Mouse (Mus musculus) thymus, adult 18-20 months (tissue): ENCODE measurements around the gene Fancd2.

Experiments used
- DNase-seq, 2 experiments: peaks; one replicate each; pipeline ENCODE4 v3.0.0; 2022; ENCODE audit warnings: mixed read lengths in 2 of 2

The Fancd2 gene

DNA sequence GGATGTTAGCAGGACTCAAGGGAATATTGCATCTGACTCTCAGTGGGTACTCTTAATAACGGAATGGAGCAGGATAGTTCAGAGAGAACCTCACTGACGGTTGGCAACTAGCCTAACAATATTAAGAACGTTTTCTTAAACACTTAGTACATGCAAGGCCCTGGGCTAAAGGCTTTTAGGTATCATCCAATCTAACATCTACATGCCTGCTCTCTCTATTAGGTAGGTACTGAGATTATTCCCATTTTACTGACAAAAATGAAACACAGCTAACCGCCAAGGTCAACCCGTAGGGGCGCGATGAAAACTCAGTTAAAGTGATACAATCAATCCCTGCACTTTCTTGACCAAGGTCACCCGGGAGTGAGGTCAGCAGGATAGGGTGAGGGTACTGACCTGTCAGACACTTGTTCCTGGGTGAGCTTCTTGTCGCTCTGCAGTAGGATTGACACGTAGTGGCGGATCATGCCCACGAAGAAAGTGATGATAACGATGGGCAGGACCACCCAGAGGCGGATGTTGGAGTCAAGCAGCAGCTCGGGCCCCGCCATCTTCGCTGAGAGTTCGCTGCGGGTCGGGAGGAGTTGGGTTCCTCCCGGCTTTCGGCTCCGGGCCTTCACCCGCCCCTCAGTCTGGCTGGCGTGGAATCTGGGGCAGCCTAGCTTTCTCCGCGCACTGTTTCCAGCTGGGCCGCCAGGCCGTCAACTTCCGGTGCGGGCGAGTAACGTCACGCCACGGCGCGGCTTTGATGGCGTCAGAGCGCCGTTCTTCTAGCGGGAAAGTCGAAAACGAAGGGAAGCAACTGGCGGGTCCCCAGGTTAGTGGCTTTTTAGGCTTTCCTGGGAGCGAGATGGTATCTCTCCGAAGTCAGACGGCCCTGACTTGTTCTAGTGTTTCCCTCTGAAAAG is at the start of gene Fancd2, which contains the start of gene Emc3:
Gene Fancd2 (plus strand): TSS at position 751 of the 908 bp plus-strand sequence.
Gene Emc3 (minus strand): TSS at position 721 of the 908 bp plus-strand sequence.
- peak; percentile 79 to 80 for DNase-seq

DNA sequence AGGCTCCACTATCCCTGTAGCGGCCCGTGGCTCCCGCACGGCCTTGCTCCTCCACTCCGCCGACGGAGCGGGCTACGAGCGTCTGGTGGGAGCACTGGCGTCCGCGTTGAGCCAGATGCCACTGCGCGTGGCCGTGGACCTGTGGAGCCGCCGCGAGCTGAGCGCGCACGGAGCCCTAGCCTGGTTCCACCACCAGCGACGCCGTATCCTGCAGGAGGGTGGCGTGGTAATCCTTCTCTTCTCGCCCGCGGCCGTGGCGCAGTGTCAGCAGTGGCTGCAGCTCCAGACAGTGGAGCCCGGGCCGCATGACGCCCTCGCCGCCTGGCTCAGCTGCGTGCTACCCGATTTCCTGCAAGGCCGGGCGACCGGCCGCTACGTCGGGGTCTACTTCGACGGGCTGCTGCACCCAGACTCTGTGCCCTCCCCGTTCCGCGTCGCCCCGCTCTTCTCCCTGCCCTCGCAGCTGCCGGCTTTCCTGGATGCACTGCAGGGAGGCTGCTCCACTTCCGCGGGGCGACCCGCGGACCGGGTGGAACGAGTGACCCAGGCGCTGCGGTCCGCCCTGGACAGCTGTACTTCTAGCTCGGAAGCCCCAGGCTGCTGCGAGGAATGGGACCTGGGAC is 48.9 kb upstream of the Fancd2 start:
- DNase-seq = peak in 1 of 2 experiments; percentile 27

DNA sequence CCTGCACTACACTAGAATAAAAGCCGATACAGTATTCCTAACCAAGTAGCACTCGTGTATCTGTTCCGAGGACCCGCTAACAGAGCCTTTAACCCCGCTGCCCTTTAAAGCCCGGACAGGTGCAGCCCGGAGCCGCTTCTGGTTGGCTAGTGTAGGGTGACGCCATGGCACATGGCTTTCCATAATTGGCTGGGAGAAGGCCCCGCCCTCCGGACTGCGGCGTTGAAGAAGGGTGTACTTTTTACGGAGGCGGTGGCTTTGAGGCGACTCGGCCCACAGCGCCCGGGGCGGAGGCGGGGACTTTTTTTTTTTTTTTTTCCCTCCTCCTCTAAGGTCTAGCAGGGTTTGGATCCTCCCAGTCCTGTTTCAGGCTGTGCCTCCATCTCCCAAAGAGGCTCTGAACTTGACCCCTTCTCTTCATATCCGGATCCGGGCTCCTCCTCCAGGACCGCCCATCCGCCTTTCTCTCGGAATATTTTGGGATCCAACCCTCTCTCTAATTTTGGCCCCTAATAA is 48.3 kb upstream of the Fancd2 start, which contains the start of gene Creld1:
Gene Creld1 (plus strand): TSS at position 198 of the 516 bp plus-strand sequence.
- peak; percentile 90 to 92 for DNase-seq

DNA sequence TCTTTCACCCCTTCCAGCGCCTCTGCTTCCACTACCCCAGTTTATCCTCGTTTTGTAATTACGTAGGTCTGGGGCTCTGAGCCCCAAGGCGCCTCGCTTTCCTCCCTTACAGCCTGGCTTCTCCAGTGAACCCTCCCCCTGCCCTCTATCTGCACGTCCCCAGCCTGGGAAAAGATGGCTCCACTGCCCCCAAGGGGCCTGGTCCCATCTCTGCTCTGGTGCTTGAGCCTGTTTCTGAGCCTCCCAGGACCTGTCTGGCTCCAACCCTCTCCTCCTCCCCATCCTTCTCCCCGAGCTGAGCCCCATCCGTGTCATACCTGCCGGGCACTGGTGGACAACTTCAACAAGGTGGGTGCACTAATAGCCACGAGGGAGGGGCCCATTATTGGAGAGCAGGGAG is 47.8 kb upstream of the Fancd2 start:
- no peak for DNase-seq

DNA sequence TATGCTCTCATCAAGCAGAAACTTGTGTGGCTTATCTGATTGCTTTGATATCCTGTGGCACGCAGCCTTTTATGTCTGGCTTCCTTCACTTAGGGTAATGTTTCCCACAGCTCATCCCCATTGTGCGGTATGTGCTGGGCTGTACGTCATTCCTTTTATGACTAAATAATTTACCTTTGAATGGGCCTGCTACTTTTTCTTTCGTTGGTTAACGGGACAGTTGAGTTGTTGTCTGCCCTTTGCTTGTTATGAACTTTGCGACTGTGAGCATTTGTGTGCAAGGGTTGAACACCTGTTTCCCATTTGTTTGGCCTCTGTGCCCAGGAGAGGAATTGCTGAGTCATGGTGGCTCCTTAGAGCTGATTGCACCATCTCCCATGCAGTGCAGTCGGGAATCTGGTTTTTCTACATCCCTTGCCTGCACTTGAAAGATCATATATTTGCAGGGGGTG is 44.3 kb upstream of the Fancd2 start:
- no peak for DNase-seq

DNA sequence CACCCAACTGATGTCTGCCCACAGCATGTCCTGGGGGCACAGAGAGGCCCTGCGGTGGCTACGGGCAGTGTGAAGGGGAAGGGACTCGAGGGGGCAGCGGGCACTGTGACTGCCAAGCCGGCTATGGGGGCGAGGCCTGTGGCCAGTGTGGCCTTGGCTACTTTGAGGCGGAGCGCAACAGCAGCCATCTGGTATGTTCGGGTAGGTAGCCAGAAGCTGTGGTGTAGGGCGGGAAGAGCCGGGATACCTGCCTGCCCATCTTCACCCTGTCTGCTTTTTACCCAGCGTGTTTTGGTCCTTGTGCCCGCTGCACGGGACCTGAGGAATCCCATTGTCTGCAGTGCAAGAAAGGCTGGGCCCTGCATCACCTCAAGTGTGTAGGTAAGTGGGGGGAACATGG is 42.1 kb upstream of the Fancd2 start:
- no peak for DNase-seq

DNA sequence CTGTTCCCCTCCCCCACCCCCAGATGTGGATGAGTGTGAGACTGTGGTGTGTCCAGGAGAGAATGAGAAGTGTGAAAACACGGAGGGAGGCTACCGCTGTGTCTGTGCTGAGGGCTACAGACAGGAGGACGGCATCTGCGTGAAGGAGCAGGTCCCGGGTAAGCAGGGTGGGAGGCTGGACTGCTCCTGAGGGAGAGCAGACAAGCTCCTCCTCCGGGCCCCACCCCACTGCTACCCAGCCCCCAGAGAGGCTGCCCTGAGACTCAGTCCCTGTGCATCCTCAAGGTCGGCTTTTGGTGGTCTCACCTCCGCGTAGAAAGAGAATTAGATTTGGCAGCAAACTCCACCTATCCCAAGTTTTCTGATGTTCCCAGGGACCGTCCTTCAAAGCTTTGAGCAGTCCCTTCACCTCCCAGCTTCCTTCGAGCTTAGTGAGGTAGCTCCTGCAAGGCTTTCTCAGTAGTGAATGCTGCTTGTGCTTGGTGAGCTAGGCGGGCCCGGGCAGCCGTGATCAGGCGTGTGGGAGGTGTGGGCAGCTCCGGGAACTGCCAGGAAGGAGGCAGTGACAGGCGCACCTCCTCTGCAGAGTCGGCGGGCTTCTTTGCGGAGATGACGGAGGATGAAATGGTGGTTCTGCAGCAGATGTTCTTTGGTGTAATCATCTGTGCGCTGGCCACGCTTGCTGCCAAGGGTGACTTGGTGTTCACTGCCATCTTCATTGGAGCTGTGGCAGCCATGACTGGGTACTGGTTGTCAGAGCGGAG is 39.2 kb upstream of the Fancd2 start:
- DNase-seq = no peak

DNA sequence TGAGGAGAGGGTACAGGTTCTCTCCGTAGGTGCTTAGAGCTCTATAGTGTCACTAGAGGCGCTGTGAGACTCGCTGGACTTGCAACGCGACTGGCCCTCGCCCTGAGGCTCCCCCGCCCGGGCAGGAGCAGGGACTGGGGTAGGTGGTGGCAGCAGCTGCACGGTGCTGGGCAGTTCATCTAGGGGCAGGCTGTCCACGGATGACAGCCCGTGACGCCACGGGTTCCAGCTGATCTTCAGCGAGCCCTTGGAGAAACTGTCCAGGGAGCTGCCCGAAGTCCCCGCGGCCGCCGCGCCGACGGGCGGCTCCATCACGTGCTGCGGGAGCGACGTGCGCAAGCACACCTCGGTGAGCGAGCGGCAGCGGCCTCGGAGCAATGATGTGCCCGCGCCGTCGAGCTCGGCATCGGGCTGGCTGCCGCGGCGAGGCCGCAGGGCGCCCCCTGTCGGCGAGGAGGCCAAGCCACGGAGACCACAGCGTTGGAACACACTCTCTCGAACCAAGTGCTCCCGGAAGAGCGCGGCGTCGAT is 37.2 kb upstream of the Fancd2 start:
- peak; percentile 71 to 73 for DNase-seq

DNA sequence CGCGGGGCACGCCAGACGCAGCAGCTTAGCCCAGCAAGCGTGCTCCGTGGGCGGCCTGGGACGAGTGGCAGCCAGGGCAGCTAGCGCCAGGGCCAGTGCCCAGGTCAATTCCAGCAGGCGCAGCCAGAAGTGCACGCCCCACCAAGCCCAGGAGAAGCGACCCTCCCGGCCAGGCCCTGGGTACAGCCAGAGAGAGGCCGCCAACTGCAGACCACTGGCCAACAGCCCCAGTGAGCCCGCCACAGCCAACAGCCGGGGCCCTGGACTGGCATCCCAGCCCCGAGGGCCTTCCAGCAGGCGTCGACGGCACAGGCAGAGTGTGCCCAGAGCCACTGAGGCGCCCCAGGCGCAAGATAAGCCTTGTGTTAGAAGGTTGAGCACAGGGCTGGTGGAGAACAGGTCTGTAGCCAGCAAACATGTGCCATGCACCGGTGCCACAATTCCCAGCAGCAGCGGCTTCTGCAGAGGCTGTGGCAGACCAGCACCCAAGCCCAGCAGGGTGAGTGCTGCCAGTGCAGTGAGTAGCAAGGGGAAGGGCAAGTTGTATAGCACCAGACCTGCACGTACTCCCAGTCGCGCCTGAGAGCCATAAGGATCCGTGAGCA is 36.3 kb upstream of the Fancd2 start:
- DNase-seq = no peak

DNA sequence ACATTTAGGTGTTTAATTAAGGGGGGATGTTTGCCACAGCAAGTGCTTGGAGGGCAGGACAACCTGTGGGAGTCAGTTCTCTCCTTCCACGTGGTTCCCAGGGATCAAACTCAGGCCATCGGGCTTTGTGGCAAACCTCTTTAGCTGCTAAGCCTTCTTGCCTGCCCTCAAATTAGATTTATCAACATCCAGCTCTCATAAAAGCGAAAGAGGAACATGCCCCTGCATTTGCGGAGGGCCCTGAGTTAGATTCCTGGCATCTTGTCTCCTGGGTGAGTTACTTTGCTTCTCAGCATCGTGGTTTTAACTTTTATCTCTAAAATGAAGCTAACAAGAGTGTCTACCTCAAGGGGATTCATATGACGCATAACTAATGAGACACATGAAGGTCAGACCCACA is 32.1 kb upstream of the Fancd2 start:
- DNase-seq = no peak

DNA sequence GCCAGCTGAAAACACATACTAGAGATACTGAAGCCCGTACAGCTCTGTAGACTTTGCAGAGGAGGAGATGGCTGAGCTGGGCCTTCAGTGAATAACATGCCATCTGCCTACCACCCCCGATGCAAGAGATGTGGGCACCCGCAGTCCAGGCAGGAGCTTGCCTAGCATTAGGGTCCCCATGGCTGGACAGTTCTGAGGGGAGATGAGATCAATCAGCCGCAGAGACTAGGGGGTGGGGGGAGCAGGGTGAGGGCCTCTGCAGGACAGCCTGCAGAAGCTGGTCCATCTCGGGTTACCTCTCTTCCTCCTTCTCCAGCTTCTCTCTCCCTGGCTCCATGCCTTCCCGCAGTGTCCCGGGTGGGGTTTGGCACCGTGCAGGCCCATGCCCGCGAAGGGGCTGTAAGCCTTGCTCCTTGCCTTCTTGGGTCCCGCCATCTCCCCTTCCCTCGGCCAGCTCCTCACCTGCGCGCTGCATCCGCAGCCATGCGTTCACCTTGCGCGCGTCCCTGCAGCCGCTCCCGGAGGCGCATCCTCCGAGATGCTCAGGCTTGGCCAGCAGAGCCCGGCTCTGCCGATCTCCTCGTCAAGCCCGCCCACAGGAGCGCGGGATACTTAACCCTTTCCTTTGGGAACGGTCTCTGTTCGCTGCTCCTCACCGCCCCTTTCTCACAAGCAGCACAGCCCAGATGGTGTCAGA is 29.9 kb upstream of the Fancd2 start, which contains the start of gene Prrt3:
Gene Prrt3 (minus strand): TSS at position 544 of the 697 bp plus-strand sequence.
- DNase-seq = no peak

DNA sequence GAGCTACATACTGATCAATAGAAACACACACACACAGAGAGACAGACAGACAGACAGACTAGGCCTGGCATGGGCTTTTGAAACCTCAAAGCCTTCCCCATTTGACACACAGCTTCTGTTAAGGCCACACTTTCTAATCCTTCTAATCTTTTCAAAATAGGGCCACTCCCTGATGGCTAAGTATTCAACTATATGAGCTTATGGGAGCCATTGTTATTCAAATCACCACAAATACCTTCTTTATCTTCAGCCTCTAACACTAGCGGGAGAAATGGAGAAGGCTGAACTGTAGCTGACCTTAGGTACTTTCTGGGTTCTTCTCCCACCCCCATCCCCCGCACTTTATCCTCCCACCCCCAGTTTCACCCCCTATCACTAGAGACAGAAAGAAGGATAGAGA is 28.7 kb upstream of the Fancd2 start:
- no peak for DNase-seq

DNA sequence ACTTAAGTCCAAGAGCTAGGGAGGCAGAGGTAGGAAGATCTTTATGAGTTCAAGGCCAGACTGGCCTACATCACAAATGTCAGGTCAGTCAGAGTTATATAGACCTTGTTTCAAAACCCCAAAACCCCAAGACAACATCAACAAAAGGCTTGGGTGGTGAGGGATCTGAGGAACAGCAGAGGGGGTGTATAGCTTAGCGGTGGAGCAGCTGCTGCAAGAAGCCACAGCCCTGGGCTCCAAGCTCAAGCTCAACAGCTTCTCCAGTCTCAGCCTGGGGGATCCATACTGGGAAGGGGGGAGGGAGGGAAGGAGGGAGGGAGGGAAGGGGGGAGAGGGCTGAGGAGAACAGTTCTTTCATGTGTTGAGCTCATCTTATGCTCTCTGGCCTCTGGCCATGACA is 25.8 kb upstream of the Fancd2 start:
- no peak for DNase-seq

DNA sequence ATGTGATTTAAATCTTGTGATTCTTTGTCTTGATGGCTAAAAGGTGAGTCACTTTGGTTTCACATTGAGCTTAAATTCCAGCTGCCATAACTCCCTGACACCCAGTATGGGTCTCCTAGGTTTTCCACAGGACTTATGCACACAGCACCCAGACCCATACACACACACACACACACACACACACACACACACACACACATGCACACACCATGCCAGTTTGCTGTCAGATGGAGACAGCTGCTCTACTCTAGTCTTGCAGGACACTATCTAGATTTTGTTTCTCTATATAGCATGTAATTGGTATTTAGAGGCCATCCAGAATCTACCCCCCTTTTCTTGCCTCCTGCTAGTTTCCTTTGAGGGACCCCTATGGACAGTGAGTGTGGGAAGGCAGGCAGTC is 24.4 kb upstream of the Fancd2 start:
- DNase-seq = no peak

DNA sequence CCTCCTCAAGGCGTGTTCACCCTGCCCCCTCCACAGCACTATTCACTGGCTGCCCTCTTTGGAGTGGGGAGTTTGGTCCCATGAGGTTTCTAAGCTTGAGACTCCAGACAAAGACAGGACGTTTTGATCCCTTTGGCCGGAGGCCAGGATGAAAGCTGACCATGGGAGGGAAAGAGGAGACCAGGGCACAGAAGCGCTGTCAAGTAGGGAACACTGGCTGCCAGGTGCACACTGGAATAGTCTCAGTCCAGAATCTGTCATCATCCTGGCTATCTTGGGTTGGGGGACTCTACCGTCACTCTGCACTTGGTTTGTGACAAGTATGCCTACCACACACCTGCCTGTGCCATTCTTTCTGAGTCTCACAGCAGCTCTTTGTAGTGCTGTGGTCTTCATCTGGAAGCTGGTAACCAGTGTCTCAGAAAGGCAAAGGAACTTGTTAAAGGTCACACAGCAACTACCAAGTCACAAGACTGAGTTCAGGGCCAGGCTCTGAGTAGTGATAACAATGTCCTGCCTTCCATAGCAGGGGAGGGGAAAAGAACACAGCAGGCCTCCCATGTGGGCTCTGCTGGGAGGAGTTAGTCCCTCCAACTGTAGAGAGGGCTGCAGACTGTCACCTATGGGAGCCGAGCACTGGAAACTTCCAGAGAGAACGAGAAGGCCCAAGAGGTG is 23.1 kb upstream of the Fancd2 start:
- no peak for DNase-seq

DNA sequence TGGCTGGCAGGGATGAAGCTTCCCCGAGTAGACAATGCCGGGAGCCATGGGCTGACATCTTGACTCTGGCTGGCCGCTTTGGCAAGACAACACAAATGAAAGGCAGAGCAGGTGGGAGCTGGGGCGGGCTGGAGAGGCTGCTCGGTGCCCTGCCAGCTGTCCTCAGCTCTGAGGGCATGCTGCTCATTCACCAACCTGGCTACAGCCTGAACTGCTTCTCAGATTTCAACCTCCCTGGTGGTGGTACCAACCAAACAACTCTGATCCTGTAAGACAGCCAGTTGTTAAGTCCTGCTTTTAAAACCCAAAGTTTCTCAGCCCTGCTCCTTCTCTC is 22.6 kb upstream of the Fancd2 start:
- DNase-seq = no peak

DNA sequence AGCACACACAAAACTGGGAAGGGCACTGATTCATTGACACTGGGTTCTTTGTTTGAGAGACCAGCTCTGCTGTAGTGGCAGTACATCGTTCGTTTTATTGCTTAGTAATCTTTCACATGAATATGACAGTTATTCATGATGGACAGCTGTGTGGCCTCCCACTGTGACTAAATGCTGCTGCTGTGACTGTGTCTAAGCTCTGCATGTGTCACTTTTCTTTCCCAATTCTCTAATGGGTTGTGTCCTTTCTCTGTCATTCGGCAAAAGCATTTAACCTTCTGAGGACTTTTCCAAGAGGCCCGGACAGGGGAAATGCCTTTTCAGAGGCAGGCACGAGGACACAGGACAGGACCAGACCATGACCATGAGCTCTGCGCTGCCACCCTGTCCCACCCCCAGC is 17.5 kb upstream of the Fancd2 start:
- DNase-seq = no peak

DNA sequence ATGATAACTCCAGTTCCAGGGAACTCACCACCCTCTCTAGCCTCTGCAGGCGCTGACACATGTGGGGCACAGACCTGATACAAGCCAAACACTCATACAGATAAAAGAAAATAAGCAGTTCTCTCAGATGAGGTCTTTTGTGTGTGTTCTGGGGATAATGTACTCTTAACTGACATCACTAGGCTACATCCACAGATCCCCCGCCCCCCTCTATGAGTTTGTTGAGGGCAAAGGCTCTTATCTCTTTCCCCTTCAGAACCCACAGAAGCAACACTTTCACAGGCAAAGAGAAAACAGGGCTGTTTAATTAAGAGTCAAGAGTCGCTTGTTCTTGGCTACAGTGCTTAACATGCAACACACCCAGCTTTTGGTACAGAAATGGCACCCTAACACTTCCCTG is 16.9 kb upstream of the Fancd2 start:
- no peak for DNase-seq

DNA sequence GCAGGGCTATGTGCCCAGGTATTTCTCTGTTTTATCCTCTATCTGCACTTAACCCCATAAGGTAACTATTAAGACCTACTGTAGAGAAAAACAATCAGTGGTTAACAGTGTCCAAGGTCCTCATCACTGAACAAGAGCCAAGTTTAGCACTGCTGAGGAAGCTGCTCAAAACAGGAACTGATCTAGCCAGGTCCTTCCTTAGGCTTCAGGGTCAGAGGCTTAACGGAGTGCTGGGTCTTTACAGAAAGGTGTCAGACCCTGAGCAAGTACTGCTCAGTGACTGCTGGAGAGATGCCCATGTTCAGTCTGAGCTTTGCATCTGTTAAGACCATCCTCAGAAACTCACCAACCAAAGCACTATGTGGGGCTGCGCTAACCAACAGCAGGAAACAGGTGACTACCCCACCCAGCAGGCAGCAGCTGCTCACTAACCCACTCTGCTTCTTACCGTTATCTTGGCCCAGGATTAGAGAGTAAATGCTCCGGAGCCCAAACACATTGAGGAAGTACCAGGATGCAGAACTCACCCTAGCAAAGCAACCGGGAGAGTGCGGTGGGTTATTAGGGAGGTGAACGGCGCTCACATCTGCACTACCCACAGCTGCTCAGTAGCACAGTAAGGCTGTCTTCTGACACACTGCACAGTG is 13.9 kb upstream of the Fancd2 start:
- DNase-seq = peak; percentile 32 to 47

DNA sequence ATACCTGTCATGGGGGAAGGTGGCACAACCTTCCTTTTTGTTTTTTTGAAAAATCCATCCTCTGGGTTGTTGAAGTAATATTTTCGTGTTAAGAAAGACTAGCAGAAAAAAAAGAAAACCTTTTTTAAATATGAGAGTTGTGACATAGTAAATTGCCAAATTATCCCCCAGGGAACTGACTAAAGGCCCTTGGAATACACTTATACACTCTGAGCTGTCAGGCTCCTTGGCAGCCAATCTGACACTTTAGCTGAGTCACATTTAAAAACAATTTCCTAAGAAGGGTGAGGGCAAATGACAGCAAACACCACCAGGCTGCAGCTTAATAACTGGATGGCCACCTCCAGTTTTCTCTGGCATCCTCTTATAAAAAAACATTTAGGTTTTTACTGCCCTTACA is 9.2 kb upstream of the Fancd2 start:
- DNase-seq = no peak

DNA sequence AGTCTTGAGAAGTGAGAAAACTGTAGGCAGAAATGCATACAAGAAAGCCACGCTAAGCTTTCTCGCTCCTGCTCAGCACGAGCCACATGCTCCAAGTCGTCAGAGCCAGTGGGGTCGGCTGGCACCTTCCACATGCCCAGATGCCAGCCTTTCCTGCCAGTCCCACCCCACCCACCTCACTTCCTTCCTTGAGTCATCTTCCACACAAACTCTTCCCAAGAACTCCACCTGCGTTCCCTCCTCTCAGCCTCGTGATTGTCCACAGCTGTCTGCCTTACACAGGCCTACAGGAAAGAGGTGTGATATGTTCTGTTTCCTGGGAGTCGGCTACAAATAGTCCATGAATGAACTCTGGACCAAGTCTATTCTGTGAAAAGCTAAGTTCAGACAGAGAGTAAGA is 8.1 kb upstream of the Fancd2 start:
- no peak for DNase-seq
